Mouse (Mus musculus) E14TG2a.4 (cell line): ENCODE data around the gene Ube2j2.

ENCODE experiments used
- CTCF ChIP-seq: conservative IDR thresholded peaks from 2 replicates; pipeline ENCODE4 v1.5.1; 2014; ENCODE audit warnings: low read length
- NANOG ChIP-seq: IDR thresholded peaks from 2 replicates; pipeline ENCODE4 v1.6.1; 2014; ENCODE audit warnings: borderline replicate concordance, low read length, mixed read lengths

GRCm38 (mm10) chr4:155947094-155947493, 3.5 kb downstream of the Ube2j2 start:
- TF ChIP-seq CTCF: no peak
- TF ChIP-seq NANOG: no peak
